8 mouse cellular contexts compared by ENCODE assay signal in genomic region chr5:140292152-140292551, GRCm38 (mm10). TPM values are rescaled to one million over a fixed set of nuclear protein-coding genes. Genes with fewer than 3 reads are reported as not detected.
DNase-seq lines count a peak whose midpoint lies in the region; ATAC-seq and TF ChIP-seq lines count a peak whose summit lies in the region.
"Had no signal": no experiment of that assay in that cellular context is flagged by ENCODE, and none has a peak within 500 bp of the region (broad histone marks: within the 10 kb centered on the region; RNA-seq: fewer than 3 reads in every experiment).

No protein-coding gene starts in this region.

- H3K4me3 ChIP-seq in cortical plate, adult 2 months (ENCODE audit: insufficient read depth, low read length) = no peak overlapping the region
- H3K4me3 ChIP-seq: liver, embryonic 15.5 days had no signal

- H3K4me1 ChIP-seq in cortical plate, adult 2 months (ENCODE audit: control insufficient read depth, insufficient read depth, low read length) = peaks cover 1% of the 10 kb centered on the region; the same call in 1 of the 2 replicates
- H3K4me1 ChIP-seq: liver, embryonic 15.5 days had no signal

- no peak for TF ChIP-seq POLR2A in cortical plate, adult 2 months (IDR thresholded peaks at IDR 0.05; ENCODE audit: extremely low read depth, insufficient read depth, low read length)

- peak; percentile 40; the same call in 1 of the 2 replicates for ATAC-seq in granulocyte monocyte progenitor cell, adult 5-6 weeks (replicated peaks; ENCODE audit: poor library complexity, severe bottlenecking)

- H3K27ac ChIP-seq in cortical plate, adult 2 months (ENCODE audit: insufficient read depth, low read length) = no peak overlapping the region
- H3K27ac ChIP-seq: liver, embryonic 15.5 days had no signal

- TF ChIP-seq CTCF in cortical plate, adult 2 months (IDR thresholded peaks at IDR 0.05; ENCODE audit: extremely low read depth, insufficient read depth, low read length) = peak; percentile 93

- peak; percentile 45 to 54 for DNase-seq in CD8-positive naive resting alpha-beta T cell, adult 2 months (ENCODE audit: low read depth in 2 of 2, low spot score in 2 of 2)
- DNase-seq in T-cell, adult 2 months (ENCODE audit: low spot score) = peak; percentile 62
- DNase-seq in layer of hippocampus, adult 11-12 months (ENCODE audit: low spot score) = peak; percentile 80
- DNase-seq in lung, postnatal 25 days (ENCODE audit: low spot score) = peak; percentile 67
- DNase-seq in right cerebral cortex, adult 2 months (ENCODE audit: low spot score in 2 of 2) = peak; percentile 77 to 82

RNA-seq across cellular contexts. Expression of gene Mad1l1, which starts 29.2 kb away (rescaled TPM):
- 16.9 and 17.1 TPM in 2 replicates for polyA plus RNA-seq in cortical plate, adult 2 months (2012; rRNA removed)
- 18.3 and 24.4 TPM in 2 replicates for total RNA-seq in granulocyte monocyte progenitor cell, adult 5-6 weeks (2014; fragmentation: Nextera tagmentation)
- total RNA-seq in granulocyte monocyte progenitor cell, adult 5-6 weeks (2017) = 53.6 and 61.0 TPM in 2 replicates

RNA-seq across cellular contexts. Expression of gene Nudt1, which starts 29.3 kb away (rescaled TPM):
- 11.2 and 12.2 TPM in 2 replicates for polyA plus RNA-seq in cortical plate, adult 2 months (2012; rRNA removed)
- total RNA-seq in granulocyte monocyte progenitor cell, adult 5-6 weeks (2014; fragmentation: Nextera tagmentation) = 40.7 and 43.1 TPM in 2 replicates
- 42.0 and 49.1 TPM in 2 replicates for total RNA-seq in granulocyte monocyte progenitor cell, adult 5-6 weeks (2017)

RNA-seq across cellular contexts. Expression of gene Mrm2, which starts 39.5 kb away (rescaled TPM):
- 13.5 and 13.8 TPM in 2 replicates for polyA plus RNA-seq in cortical plate, adult 2 months (2012; rRNA removed)
- total RNA-seq in granulocyte monocyte progenitor cell, adult 5-6 weeks (2014; fragmentation: Nextera tagmentation) = 6.3 and 11.2 TPM in 2 replicates
- 7.7 and 9.3 TPM in 2 replicates for total RNA-seq in granulocyte monocyte progenitor cell, adult 5-6 weeks (2017)
